Mouse (Mus musculus) stomach, postnatal 0 days (tissue): ENCODE data around the gene Cdc42bpg.

Experiments used
- CTCF ChIP-seq: IDR thresholded peaks from 2 replicates; pipeline ENCODE4 v1.5.1; 2016; ENCODE audit warnings: antibody characterized with exemption, low read depth, mild to moderate bottlenecking, moderate library complexity
- EP300 ChIP-seq: optimal IDR thresholded peaks from 2 replicates; pipeline ENCODE3; 2016; ENCODE audit warnings: antibody characterized with exemption

- 0 out of 2 replicates have a peak, but pooled peaks have one; percentile 5 for TF ChIP-seq CTCF
- no peak for TF ChIP-seq EP300
These were observed 15.0 kb upstream of the Cdc42bpg start for GRCm38 (mm10) chr19:6291117-6291781.
